Mouse (Mus musculus): ENCODE measurements around the gene Ptprk. TPM values are rescaled to one million over a fixed set of nuclear protein-coding genes. Genes with fewer than 3 reads are reported as not detected.

Ptprk gene
- polyA plus RNA-seq, 1 experiment from 2014 or later = 22.3 TPM

GRCm38 (mm10) chr10:28463706-28464105, 389.1 kb downstream of the Ptprk start:
- Histone ChIP-seq H3K4me1 (no peaks in the 10 kb centered on the region), H3K36me3 (no peaks in the 10 kb centered on the region), H3K9ac (replicated peaks) (no peak overlapping the region), H3K9me3 (no peaks in the 10 kb centered on the region), H3K27me3 (no peaks in the 10 kb centered on the region), H3K4me3 (no peak overlapping the region), H3K4me2 (replicated peaks) (no peak overlapping the region), H3K27ac (replicated peaks) (no peak overlapping the region)
- ATAC-seq (ENCODE audit: low FRiP score, low read depth) = no peak
- WGBS = 86% methylated on average over 1 of the region's 1 CpGs

- Histone ChIP-seq H3K9ac (replicated peaks) (no peak overlapping the region), H3K4me3 (no peak overlapping the region), H3K36me3 (no peaks in the 10 kb centered on the region), H3K27ac (replicated peaks) (no peak overlapping the region), H3K4me2 (replicated peaks) (no peak overlapping the region), H3K27me3 (no peaks in the 10 kb centered on the region), H3K4me1 (no peaks in the 10 kb centered on the region), H3K9me3 (no peaks in the 10 kb centered on the region)
- 66% methylated on average over 12 of the region's 12 CpGs for WGBS
- ATAC-seq (ENCODE audit: low FRiP score, low read depth) = no peak
These were observed 390.3 kb downstream of the Ptprk start for GRCm38 (mm10) chr10:28464766-28465548.

- peak; percentile 82 for ATAC-seq (ENCODE audit: low FRiP score, low read depth)
- H3K36me3 ChIP-seq = no peaks in the 10 kb centered on the region
- no peaks in the 10 kb centered on the region for H3K9me3 ChIP-seq
- no peak overlapping the region for H3K27ac ChIP-seq (replicated peaks)
- H3K4me2 ChIP-seq (replicated peaks) = no peak overlapping the region
- H3K9ac ChIP-seq (replicated peaks) = no peak overlapping the region
- no peak overlapping the region for H3K4me3 ChIP-seq
- no peaks in the 10 kb centered on the region for H3K4me1 ChIP-seq
- 29% methylated on average over 3 of the region's 3 CpGs for WGBS
- no peaks in the 10 kb centered on the region for H3K27me3 ChIP-seq
These were observed 411.0 kb downstream of the Ptprk start for GRCm38 (mm10) chr10:28485574-28485973.

- WGBS = 94% methylated on average over 1 of the region's 1 CpGs
- peaks cover 18% of the 10 kb centered on the region for H3K4me1 ChIP-seq
- no peak for ATAC-seq (ENCODE audit: low FRiP score, low read depth)
These were observed 416.4 kb downstream of the Ptprk start for GRCm38 (mm10) chr10:28491006-28491405.

GRCm38 (mm10) chr10:28492206-28492605, 417.6 kb downstream of the Ptprk start:
- Histone ChIP-seq H3K9ac (replicated peaks) (no peak overlapping the region), H3K36me3 (no peaks in the 10 kb centered on the region), H3K9me3 (no peaks in the 10 kb centered on the region), H3K4me1 (peaks cover 18% of the 10 kb centered on the region), H3K4me3 (no peak overlapping the region), H3K4me2 (replicated peaks) (no peak overlapping the region), H3K27me3 (no peaks in the 10 kb centered on the region), H3K27ac (replicated peaks) (no peak overlapping the region)
- peak; percentile 39; the same call in 1 of the 2 replicates for ATAC-seq (ENCODE audit: low FRiP score, low read depth)
- 23% methylated on average over 9 of the region's 9 CpGs for WGBS

More at GRCm38 (mm10) chr10:28491006-28491405, 416.4 kb downstream of the Ptprk start:
- Histone ChIP-seq H3K36me3 (no peaks in the 10 kb centered on the region), H3K4me3 (no peak overlapping the region), H3K9ac (replicated peaks) (no peak overlapping the region), H3K27me3 (no peaks in the 10 kb centered on the region), H3K27ac (replicated peaks) (no peak overlapping the region), H3K4me2 (replicated peaks) (no peak overlapping the region), H3K9me3 (no peaks in the 10 kb centered on the region)

- Histone ChIP-seq H3K27me3 (no peaks in the 10 kb centered on the region), H3K9ac (replicated peaks) (no peak overlapping the region), H3K4me2 (replicated peaks) (peak overlapping the region; percentile 48), H3K4me3 (peak overlapping the region; percentile 13; the same call in 1 of the 2 replicates), H3K27ac (replicated peaks) (peak overlapping the region; percentile 65), H3K36me3 (no peaks in the 10 kb centered on the region), H3K9me3 (no peaks in the 10 kb centered on the region), H3K4me1 (peaks cover 18% of the 10 kb centered on the region)
- WGBS = 16% methylated on average over 14 of the region's 14 CpGs
- ATAC-seq (ENCODE audit: low FRiP score, low read depth) = peak; percentile 53
These were observed 418.2 kb downstream of the Ptprk start for GRCm38 (mm10) chr10:28492870-28493269.

GRCm38 (mm10) chr10:28493271-28493861, 418.7 kb downstream of the Ptprk start:
- Histone ChIP-seq H3K9ac (replicated peaks) (0 out of 2 replicates have a peak overlapping the region, but pooled peaks have one; percentile 4), H3K9me3 (no peaks in the 10 kb centered on the region), H3K4me2 (replicated peaks) (peak overlapping the region; percentile 48), H3K4me3 (peak overlapping the region; percentile 13; the same call in 1 of the 2 replicates), H3K36me3 (no peaks in the 10 kb centered on the region), H3K27me3 (no peaks in the 10 kb centered on the region), H3K4me1 (peaks cover 18% of the 10 kb centered on the region), H3K27ac (replicated peaks) (peak overlapping the region; percentile 65)
- WGBS = 4% methylated on average over 7 of the region's 7 CpGs
- peak; percentile 89 for ATAC-seq (ENCODE audit: low FRiP score, low read depth)

- Histone ChIP-seq H3K4me3 (no peak overlapping the region), H3K4me1 (peaks cover 13% of the 10 kb centered on the region), H3K27ac (replicated peaks) (no peak overlapping the region), H3K9me3 (no peaks in the 10 kb centered on the region), H3K4me2 (replicated peaks) (no peak overlapping the region), H3K9ac (replicated peaks) (no peak overlapping the region), H3K27me3 (no peaks in the 10 kb centered on the region), H3K36me3 (no peaks in the 10 kb centered on the region)
- WGBS = 83% methylated on average over 1 of the region's 1 CpGs
- ATAC-seq (ENCODE audit: low FRiP score, low read depth) = no peak
These were observed 423.2 kb downstream of the Ptprk start for GRCm38 (mm10) chr10:28497791-28498190.

GRCm38 (mm10) chr10:28498504-28498903, 423.9 kb downstream of the Ptprk start:
- no peak for ATAC-seq (ENCODE audit: low FRiP score, low read depth)
- H3K4me2 ChIP-seq (replicated peaks) = no peak overlapping the region
- H3K27me3 ChIP-seq = no peaks in the 10 kb centered on the region
- H3K36me3 ChIP-seq = no peaks in the 10 kb centered on the region
- 75% methylated on average over 3 of the region's 3 CpGs for WGBS
- no peak overlapping the region for H3K9ac ChIP-seq (replicated peaks)
- peaks cover 6% of the 10 kb centered on the region for H3K4me1 ChIP-seq
- no peak overlapping the region for H3K27ac ChIP-seq (replicated peaks)
- H3K9me3 ChIP-seq = no peaks in the 10 kb centered on the region
- H3K4me3 ChIP-seq = no peak overlapping the region

GRCm38 (mm10) chr10:28513601-28514000, 439.0 kb downstream of the Ptprk start:
- ATAC-seq (ENCODE audit: low FRiP score, low read depth) = no peak
- Histone ChIP-seq H3K27ac (replicated peaks) (no peak overlapping the region), H3K36me3 (no peaks in the 10 kb centered on the region), H3K9me3 (no peaks in the 10 kb centered on the region), H3K4me3 (no peak overlapping the region), H3K9ac (replicated peaks) (no peak overlapping the region), H3K4me2 (replicated peaks) (no peak overlapping the region), H3K4me1 (no peaks in the 10 kb centered on the region), H3K27me3 (no peaks in the 10 kb centered on the region)
- WGBS = 81% methylated on average over 2 of the region's 2 CpGs

GRCm38 (mm10) chr10:28516147-28516546, 441.5 kb downstream of the Ptprk start:
- Histone ChIP-seq H3K9me3 (no peaks in the 10 kb centered on the region), H3K4me2 (replicated peaks) (no peak overlapping the region), H3K4me1 (no peaks in the 10 kb centered on the region), H3K36me3 (no peaks in the 10 kb centered on the region), H3K27ac (replicated peaks) (no peak overlapping the region), H3K27me3 (no peaks in the 10 kb centered on the region), H3K4me3 (no peak overlapping the region), H3K9ac (replicated peaks) (no peak overlapping the region)
- 91% methylated on average over 5 of the region's 5 CpGs for WGBS
- no peak for ATAC-seq (ENCODE audit: low FRiP score, low read depth)

- H3K4me3 ChIP-seq = no peak overlapping the region
- no peak overlapping the region for H3K9ac ChIP-seq (replicated peaks)
- no peak for ATAC-seq (ENCODE audit: low FRiP score, low read depth)
- no peaks in the 10 kb centered on the region for H3K9me3 ChIP-seq
- H3K27ac ChIP-seq (replicated peaks) = no peak overlapping the region
- H3K27me3 ChIP-seq = no peaks in the 10 kb centered on the region
- no peaks in the 10 kb centered on the region for H3K36me3 ChIP-seq
- no peaks in the 10 kb centered on the region for H3K4me1 ChIP-seq
- WGBS = 77% methylated on average over 3 of the region's 3 CpGs
- no peak overlapping the region for H3K4me2 ChIP-seq (replicated peaks)
These were observed 443.7 kb downstream of the Ptprk start for GRCm38 (mm10) chr10:28518297-28518696.

Measured in midbrain, embryonic 12.5 days (tissue).